Mouse (Mus musculus) adrenal gland, adult 2 months (tissue): ENCODE data around the gene Sun1. TPM values are rescaled to one million over a fixed set of nuclear protein-coding genes. Genes with fewer than 3 reads are reported as not detected.

Source experiments
- DNase-seq: peaks from one replicate; pipeline ENCODE4 v3.0.0; 2021
- long read RNA-seq: library from polyadenylated mRNA; stranded (forward); transcript quantifications from one replicate; pipeline ENCODE4 v2.0.0, GENCODE M21; 2021
- polyA plus RNA-seq: library from polyadenylated mRNA; depleted of rRNA; stranded (reverse); fragments of >200 nt; gene quantifications from 2 replicates; pipeline ENCODE4 v1.2.3, GENCODE M21; 2012; rRNA removed
- total RNA-seq, 2 experiments: library from RNA; stranded (reverse); gene quantifications; 2 replicates each; pipeline ENCODE4 v1.2.3; 2021

The Sun1 gene
- 10 to 100 TPM; 74.4 to 93.7 TPM for total RNA-seq
- polyA plus RNA-seq, result 44.5 and 61.5 TPM in 2 replicates
- long read RNA-seq, full-length matches to known transcripts, result 56 of 107 reads
- long read RNA-seq, partial matches to known transcripts, result 14 of 107 reads
- long read RNA-seq, other reads (novel, unspliced or antisense), result 37 of 107 reads

- DNase-seq, result peak; percentile 100
Measured at GRCm38 (mm10) chr5:139199995-139200769, at the start of gene Sun1. TSS of gene Sun1 (plus strand) at chr5:139200637.

GRCm38 (mm10) chr5:139160899-139161298 is 39.5 kb upstream of the Sun1 start:
- DNase-seq, result no peak

GRCm38 (mm10) chr5:139161632-139162031 is 38.8 kb upstream of the Sun1 start:
- no peak for DNase-seq

- DNase-seq, result no peak
Measured at GRCm38 (mm10) chr5:139166781-139167361, 33.6 kb upstream of the Sun1 start.

- DNase-seq, result no peak
Measured at GRCm38 (mm10) chr5:139167548-139167947, 32.9 kb upstream of the Sun1 start.

GRCm38 (mm10) chr5:139171929-139172328 is 28.5 kb upstream of the Sun1 start:
- no peak for DNase-seq

GRCm38 (mm10) chr5:139174141-139174540 is 26.3 kb upstream of the Sun1 start:
- DNase-seq, result no peak

- DNase-seq, result peak; percentile 53
Measured at GRCm38 (mm10) chr5:139174556-139175547, 25.6 kb upstream of the Sun1 start.

GRCm38 (mm10) chr5:139178895-139179631 is 21.4 kb upstream of the Sun1 start:
- DNase-seq, result peak; percentile 75

- DNase-seq, result no peak
Measured at GRCm38 (mm10) chr5:139183131-139183530, 17.3 kb upstream of the Sun1 start.

GRCm38 (mm10) chr5:139183601-139184000 is 16.8 kb upstream of the Sun1 start:
- DNase-seq, result peak; percentile 62

- no peak for DNase-seq
Measured at GRCm38 (mm10) chr5:139184897-139185296, 15.5 kb upstream of the Sun1 start.

GRCm38 (mm10) chr5:139189726-139190125 is 10.7 kb upstream of the Sun1 start:
- no peak for DNase-seq

GRCm38 (mm10) chr5:139190958-139191357 is 9.5 kb upstream of the Sun1 start:
- no peak for DNase-seq

- DNase-seq, result no peak
Measured at GRCm38 (mm10) chr5:139198779-139199178, 1.7 kb upstream of the Sun1 start.

GRCm38 (mm10) chr5:139199636-139199994 is 822 bp upstream of the Sun1 start:
- no peak for DNase-seq

GRCm38 (mm10) chr5:139200770-139201569 is 533 bp downstream of the Sun1 start:
- DNase-seq, result no peak

GRCm38 (mm10) chr5:139202127-139202526 is 1.7 kb downstream of the Sun1 start:
- no peak for DNase-seq

- DNase-seq, result no peak
Measured at GRCm38 (mm10) chr5:139203312-139203711, 2.9 kb downstream of the Sun1 start.

GRCm38 (mm10) chr5:139206081-139206480 is 5.6 kb downstream of the Sun1 start:
- DNase-seq, result no peak

GRCm38 (mm10) chr5:139206525-139206924 is 6.1 kb downstream of the Sun1 start:
- no peak for DNase-seq
